Mouse (Mus musculus): Measurements from ENCODE around the gene Cdk19.

Cdk19 gene

GRCm38 (mm10) chr10:40491748-40492147, 152.4 kb downstream of the Cdk19 start:
- DNase-seq, result no peak

- DNase-seq, result peak; percentile 59
These were observed 155.1 kb downstream of the Cdk19 start for GRCm38 (mm10) chr10:40494181-40495162.

- DNase-seq, result peak; percentile 54
These were observed 158.1 kb downstream of the Cdk19 start for GRCm38 (mm10) chr10:40497301-40498041.

DNA sequence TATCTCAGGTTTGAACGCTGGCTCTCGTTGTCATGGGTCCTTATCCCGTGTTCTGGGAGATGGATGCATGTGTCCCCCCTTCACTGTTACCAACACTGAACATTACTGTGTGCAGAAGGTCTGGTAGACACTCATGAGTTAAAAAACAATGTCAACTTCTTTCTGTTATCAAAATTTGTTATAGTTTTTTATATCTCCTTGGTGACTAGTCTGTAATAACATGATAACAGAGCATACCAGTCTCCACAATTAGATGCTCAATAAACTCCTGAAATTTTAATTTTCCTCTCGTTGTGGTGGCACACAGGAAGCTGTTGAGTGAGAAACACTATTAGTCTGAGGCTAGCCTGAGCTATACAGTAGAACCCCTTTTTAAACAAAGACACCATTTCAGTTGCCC, 159.1 kb downstream of the Cdk19 start:
- no peak for DNase-seq

- DNase-seq, result peak; percentile 64
These were observed 160.2 kb downstream of the Cdk19 start for GRCm38 (mm10) chr10:40499314-40500252.

DNA sequence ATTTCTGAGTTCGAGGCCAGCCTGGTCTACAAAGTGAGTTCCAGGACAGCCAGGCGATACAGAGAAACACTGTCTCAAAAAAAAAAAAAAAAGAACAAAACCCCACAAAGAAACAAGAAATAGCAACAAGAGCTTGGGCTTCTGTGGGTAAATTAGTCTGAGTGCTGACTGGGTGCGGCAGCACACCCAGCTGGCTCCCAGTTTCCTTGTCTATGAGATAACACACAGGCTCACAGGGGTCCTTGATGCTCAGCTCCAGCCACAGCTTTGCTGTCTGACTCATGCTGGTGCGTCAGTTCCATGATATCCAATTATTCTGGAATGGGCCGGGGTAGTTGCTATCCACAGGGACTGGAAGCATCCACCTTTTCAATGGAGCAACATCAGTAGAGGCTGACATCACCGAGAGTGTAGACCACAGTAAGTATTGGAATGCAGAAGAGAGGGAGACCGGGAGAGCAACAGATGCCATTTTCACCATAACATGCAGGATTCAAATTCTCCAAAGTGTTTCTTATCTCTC, 161.4 kb downstream of the Cdk19 start:
- DNase-seq, result no peak

DNA sequence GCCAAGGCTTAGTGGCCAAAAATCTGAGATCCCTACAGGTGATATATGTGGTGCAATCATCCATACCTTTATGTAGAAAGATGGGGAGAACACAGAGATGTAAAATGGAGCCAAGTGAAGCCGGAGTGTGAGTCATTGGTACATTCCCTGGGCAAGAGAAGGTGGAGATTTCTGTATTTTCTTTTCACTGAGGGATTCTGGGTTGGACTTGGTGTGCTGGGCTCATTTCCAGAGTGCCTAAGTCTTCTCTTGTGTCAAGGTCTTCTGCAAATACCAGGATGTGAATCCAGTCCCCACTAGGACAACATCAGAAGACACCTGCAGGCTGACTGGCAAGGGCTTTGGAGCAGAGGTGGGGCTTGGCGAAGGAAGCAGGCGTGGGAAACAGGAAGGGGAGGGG, 163.4 kb downstream of the Cdk19 start:
- DNase-seq, result no peak

GRCm38 (mm10) chr10:40510356-40510755, 171.0 kb downstream of the Cdk19 start:
- DNase-seq, result peak; percentile 7

- DNase-seq, result peak; percentile 6
These were observed 171.9 kb downstream of the Cdk19 start for GRCm38 (mm10) chr10:40511221-40511677.

- DNase-seq, result peak; percentile 3
These were observed 172.8 kb downstream of the Cdk19 start for GRCm38 (mm10) chr10:40512185-40512584.

DNA sequence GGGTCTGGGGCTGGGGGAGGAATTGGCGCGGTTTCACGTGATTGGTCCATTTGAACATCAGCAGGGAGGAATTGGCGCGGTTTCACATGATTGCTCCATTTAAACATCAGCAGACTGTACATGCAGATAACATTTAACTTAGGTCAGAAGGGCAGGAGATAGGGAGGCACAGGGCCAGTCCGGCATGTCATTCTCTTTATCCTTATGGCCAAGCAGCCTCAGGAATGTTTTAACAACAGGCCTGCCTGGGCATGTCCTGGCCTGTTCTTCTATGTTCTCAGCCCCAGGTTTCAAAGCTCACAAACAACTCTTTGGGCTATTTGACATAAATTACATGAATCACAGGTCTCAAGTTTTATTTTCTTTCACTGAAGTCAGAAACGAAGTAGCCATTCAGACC, 173.6 kb downstream of the Cdk19 start:
- DNase-seq, result peak; percentile 5

GRCm38 (mm10) chr10:40515225-40515681, 175.9 kb downstream of the Cdk19 start:
- DNase-seq, result peak; percentile 69

GRCm38 (mm10) chr10:40516421-40516820, 177.1 kb downstream of the Cdk19 start:
- DNase-seq, result peak; percentile 29

DNA sequence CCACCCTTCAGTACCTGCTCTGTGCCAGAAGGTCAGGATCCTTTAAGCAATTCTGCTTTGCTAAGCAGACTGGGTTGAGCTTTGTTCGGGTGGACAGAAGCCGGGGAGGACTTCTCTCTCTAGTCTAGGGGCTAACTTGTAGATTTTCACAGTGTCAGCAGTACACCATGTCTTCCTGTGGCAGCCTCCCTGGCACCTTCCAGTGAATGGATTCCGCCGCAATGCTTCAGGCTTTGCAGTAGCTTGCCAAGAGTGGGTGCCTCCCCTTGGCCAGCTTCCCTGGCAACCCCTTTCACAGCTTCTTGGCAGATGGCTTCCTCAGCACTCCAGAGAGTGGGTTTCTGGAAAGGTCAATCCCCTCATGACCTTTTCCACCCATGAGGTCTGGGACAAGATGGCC, 180.2 kb downstream of the Cdk19 start:
- no peak for DNase-seq

DNA sequence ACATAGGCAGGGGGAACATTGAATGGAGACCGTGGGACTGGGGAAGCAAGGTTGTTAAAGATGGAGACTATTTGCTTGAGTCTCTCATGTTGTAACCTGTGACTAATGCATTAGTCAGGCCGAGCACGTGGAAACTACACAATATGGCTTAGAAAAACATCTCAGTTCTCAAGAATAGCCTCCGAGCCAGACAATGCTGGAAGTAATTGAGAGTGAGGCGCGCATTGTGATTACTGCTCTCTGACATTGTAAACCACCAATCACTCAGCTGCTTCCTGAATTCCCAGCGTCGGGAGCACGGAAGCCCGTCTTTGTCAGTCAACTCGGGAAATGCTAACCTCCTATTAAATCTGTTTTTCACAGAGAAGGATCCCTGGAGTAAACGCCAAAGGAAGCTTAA, 182.2 kb downstream of the Cdk19 start:
- no peak for DNase-seq

DNA sequence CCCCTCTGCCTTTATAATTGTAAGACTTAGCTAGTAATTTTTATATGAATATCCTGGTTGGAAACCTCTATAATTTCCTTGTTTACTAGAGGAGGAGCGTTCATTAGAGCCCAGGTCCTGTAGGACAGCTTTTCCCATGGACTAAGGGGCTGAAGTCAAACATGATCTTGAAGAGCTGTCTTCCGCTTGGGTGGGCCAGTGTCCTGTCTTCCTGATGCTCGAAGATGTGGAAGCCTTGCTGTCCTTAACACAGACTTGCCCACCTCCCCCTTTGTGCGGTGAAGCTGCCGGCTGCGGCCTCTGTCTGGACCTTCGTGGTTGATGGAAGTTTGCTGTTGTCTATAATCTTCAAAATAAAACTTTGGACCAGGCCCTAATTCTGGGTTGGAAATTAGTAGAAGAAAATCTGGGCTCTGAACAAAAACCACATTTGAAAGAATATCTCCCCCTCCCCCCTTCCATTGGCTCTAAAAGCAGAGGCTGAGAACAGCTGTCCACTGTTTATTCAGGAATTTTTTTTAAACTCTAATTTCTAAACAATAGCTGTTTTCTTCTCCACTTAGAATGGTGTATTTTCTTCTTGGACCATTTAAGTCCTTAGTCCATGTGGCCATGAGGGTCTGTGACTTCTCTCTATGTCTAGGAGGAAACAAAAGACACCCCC, 184.1 kb downstream of the Cdk19 start:
- no peak for DNase-seq

DNA sequence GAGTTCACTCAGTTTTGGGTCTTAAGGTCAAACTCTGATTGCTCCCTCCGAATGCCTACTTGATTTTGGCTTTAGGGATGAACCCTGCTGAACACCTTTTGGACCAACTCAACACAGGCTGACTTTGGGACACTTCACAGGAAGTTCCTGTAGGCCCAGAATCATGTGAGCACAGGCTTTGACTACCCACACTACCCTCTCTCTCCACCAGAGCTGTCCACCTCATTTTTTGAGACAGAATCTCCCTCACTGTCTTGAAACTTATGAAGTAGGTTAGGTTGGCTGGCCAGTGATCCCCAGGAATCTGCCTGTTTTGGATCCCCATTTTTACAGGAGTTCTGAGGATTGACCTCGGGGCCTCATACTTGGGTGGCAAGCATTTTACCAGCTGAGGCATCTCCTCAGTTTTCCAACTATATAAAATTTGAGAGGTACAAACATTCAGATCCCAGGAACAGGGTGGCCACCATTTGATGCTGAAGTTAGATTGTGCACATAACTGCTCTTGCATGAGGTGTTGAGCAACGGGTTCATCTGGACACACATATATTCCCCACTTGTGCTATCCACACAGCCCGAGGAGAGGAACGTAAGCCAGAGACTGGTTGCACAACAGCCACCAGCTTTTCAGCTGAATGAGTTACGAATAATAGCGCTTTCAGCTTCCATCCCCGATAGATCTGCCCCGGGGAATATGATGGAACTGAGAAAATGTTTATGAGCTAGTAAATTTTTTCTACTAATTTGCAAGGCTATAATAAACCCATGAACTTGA, 184.9 kb downstream of the Cdk19 start:
- no peak for DNase-seq

DNA sequence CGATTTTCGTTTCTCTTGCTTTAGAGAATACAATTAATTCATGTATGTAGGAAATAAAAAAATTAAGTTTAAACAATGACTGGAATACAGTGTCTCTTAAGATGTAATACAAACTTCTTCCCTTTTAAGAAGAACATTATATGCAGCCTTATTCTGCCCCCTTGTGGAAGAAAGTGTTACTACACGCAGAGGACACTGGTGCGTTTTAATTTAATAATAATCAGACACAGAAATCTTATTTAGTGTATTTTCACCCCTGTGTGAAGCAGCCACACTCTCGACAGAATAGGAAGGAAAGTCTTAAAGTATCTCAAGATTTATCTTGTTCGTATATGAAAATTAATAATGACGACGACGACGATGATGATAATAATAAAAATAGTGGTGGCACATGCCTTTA, 185.6 kb downstream of the Cdk19 start:
- peak; percentile 61 for DNase-seq

GRCm38 (mm10) chr10:40525616-40526155, 186.3 kb downstream of the Cdk19 start:
- DNase-seq, result no peak

DNA sequence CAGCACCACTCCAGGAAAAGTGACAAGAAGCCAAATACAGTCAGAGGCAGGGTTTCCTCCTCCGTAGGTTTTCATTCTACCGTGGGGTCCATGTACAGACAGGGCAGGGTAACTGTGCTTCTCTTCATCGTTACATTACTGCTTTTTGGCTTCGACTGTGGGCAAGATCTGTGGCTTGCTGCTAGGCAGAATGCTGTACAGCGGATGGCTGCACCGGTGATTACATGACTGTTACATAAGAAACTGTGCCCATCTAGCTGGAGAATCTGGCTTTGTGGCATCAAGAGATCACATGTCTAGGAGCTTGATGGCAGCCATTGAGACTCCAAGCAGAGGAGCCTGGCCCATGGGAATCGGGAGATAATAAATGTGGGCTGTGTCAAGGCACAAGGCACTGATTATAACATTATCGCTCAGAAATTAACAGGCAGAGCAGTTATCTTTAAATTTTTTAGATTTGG, 187.0 kb downstream of the Cdk19 start:
- no peak for DNase-seq

Data from thymus, postnatal 4 days (tissue).